Mouse (Mus musculus) lung, postnatal 0 days (tissue): ENCODE data around the gene Cdc42bpb. TPM values are rescaled to one million over a fixed set of nuclear protein-coding genes. Genes with fewer than 3 reads are reported as not detected.

Experiments
- ATAC-seq: fragments of 200-750 bp; cut with Nextera tagmentation; 2 replicates; pipeline ENCODE4 v1.8.0; 2017; ENCODE audit warnings: moderate library complexity
- DNase-seq: peaks from one replicate; pipeline ENCODE4 v3.0.0-alpha.2; 2016; ENCODE audit warnings: low spot score
- H3K27ac ChIP-seq: fragments of 300-500 bp; sonication (generic); 2 replicates; pipeline ENCODE4 v1.5.1; 2014; ENCODE audit warnings: antibody characterized with exemption, mild to moderate bottlenecking, low read length, mixed read lengths
- H3K27me3 ChIP-seq: fragments of 300-500 bp; sonication (generic); replicated peaks from 2 replicates; pipeline ENCODE4 v1.6.1; 2014; ENCODE audit warnings: low read length, mixed read lengths; ENCODE audit not compliant: insufficient read depth
- H3K36me3 ChIP-seq: fragments of 300-500 bp; sonication (generic); 2 replicates; pipeline ENCODE4 v1.6.1; 2014; ENCODE audit warnings: low read length, mixed read lengths; ENCODE audit not compliant: insufficient read depth
- H3K4me1 ChIP-seq: fragments of 300-500 bp; sonication (generic); 2 replicates; pipeline ENCODE4 v1.6.1; 2014; ENCODE audit warnings: antibody characterized with exemption, low read depth, low read length, mixed read lengths; ENCODE audit not compliant: insufficient read depth
- H3K4me2 ChIP-seq: fragments of 300-500 bp; sonication (generic); replicated peaks from 2 replicates; pipeline ENCODE4 v1.6.1; 2014; ENCODE audit warnings: low read depth, mild to moderate bottlenecking, low read length, moderate library complexity, mixed read lengths
- H3K4me3 ChIP-seq: fragments of 300-500 bp; sonication (generic); 2 replicates; pipeline ENCODE4 v1.5.1; 2014; ENCODE audit warnings: low read depth, low read length
- H3K9ac ChIP-seq: fragments of 300-500 bp; sonication (generic); replicated peaks from 2 replicates; pipeline ENCODE4 v1.6.1; 2014; ENCODE audit warnings: low read depth, mild to moderate bottlenecking
- H3K9me3 ChIP-seq: fragments of 300-500 bp; sonication (generic); 2 replicates; pipeline ENCODE4 v1.6.1; 2016; ENCODE audit warnings: low read length, mixed read lengths
- CTCF ChIP-seq: IDR thresholded peaks from 2 replicates; pipeline ENCODE4 v1.5.1; 2016; ENCODE audit warnings: antibody characterized with exemption, mild to moderate bottlenecking
- EP300 ChIP-seq: IDR thresholded peaks from 2 replicates; pipeline ENCODE4 v1.6.1; 2016; ENCODE audit warnings: antibody characterized with exemption, mild to moderate bottlenecking, control low read depth
- WGBS: fragments of 180-500 bp; shearing (Covaris S2); extraction: QIAGEN DNeasy Blood & Tissue Kit; methylation state at CpG from one replicate; pipeline ENCODE4 v1.1.7; 2014; 5-methylcytosine and 5-hydroxymethylcytosine counted together
- polyA plus RNA-seq: library from polyadenylated mRNA; unstranded; fragments of >200 nt; fragmentation: Nextera tagmentation; extraction: Ambion mirVana; gene quantifications from 2 replicates; pipeline ENCODE4 v1.2.1, GENCODE M21; 2015

Gene Cdc42bpb
- polyA plus RNA-seq, 1 experiment from 2014 or later, result 32.5 TPM

GRCm38 (mm10) chr12:111250116-111250515, 127.4 kb downstream of the Cdc42bpb start:
- Histone ChIP-seq H3K4me2 (no peak overlapping the region), H3K4me1 (no peaks in the 10 kb centered on the region), H3K27me3 (no peaks in the 10 kb centered on the region), H3K9ac (no peak overlapping the region), H3K27ac (no peak overlapping the region), H3K9me3 (no peaks in the 10 kb centered on the region), H3K4me3 (no peak overlapping the region), H3K36me3 (no peaks in the 10 kb centered on the region; the same call in 1 of the 2 replicates)
- DNase-seq (no peak), ATAC-seq (no peak)
- WGBS, result 91% methylated on average over 8 of the region's 8 CpGs
- no peak for TF ChIP-seq EP300
- TF ChIP-seq CTCF, result no peak

GRCm38 (mm10) chr12:111249095-111249494, 128.4 kb downstream of the Cdc42bpb start:
- Histone ChIP-seq H3K9ac (no peak overlapping the region), H3K4me1 (no peaks in the 10 kb centered on the region), H3K27ac (no peak overlapping the region), H3K4me3 (no peak overlapping the region), H3K27me3 (no peaks in the 10 kb centered on the region), H3K36me3 (no peaks in the 10 kb centered on the region; the same call in 1 of the 2 replicates), H3K4me2 (no peak overlapping the region), H3K9me3 (no peaks in the 10 kb centered on the region)
- WGBS, result 44% methylated on average over 3 of the region's 3 CpGs
- ATAC-seq (no peak), DNase-seq (no peak)
- TF ChIP-seq EP300 (no peak), CTCF (0 out of 2 replicates have a peak, but pooled peaks have one; percentile 10)

- WGBS, result 92% methylated on average over 9 of the region's 9 CpGs
- no peak for TF ChIP-seq EP300
- no peak for TF ChIP-seq CTCF
Observed at GRCm38 (mm10) chr12:111246808-111247464, 130.6 kb downstream of the Cdc42bpb start.

GRCm38 (mm10) chr12:111245070-111245469, 132.4 kb downstream of the Cdc42bpb start:
- WGBS, result 74% methylated on average over 6 of the region's 6 CpGs
- DNase-seq (no peak), ATAC-seq (no peak)
- Histone ChIP-seq H3K36me3 (no peaks in the 10 kb centered on the region; the same call in none of the 2 replicates), H3K9ac (no peak overlapping the region), H3K4me1 (no peaks in the 10 kb centered on the region), H3K9me3 (no peaks in the 10 kb centered on the region), H3K27me3 (no peaks in the 10 kb centered on the region), H3K27ac (no peak overlapping the region), H3K4me3 (no peak overlapping the region), H3K4me2 (no peak overlapping the region)
- TF ChIP-seq EP300 (no peak), CTCF (no peak)

More at GRCm38 (mm10) chr12:111246808-111247464, 130.6 kb downstream of the Cdc42bpb start:
- Histone ChIP-seq H3K4me2 (no peak overlapping the region), H3K4me1 (no peaks in the 10 kb centered on the region), H3K27me3 (no peaks in the 10 kb centered on the region), H3K4me3 (no peak overlapping the region), H3K9ac (no peak overlapping the region), H3K9me3 (no peaks in the 10 kb centered on the region), H3K36me3 (no peaks in the 10 kb centered on the region; the same call in none of the 2 replicates), H3K27ac (no peak overlapping the region)
- no peak for DNase-seq
- ATAC-seq, result no peak

GRCm38 (mm10) chr12:111243733-111244132, 133.8 kb downstream of the Cdc42bpb start:
- no peak overlapping the region for H3K4me3 ChIP-seq
- no peak overlapping the region for H3K4me2 ChIP-seq
- no peaks in the 10 kb centered on the region for H3K4me1 ChIP-seq
- no peak overlapping the region for H3K9ac ChIP-seq
- no peak for TF ChIP-seq CTCF
- no peak for TF ChIP-seq EP300
- H3K27ac ChIP-seq, result no peak overlapping the region
- WGBS, result 80% methylated on average over 12 of the region's 12 CpGs
- H3K9me3 ChIP-seq, result no peaks in the 10 kb centered on the region
- no peak for ATAC-seq
- H3K27me3 ChIP-seq, result no peaks in the 10 kb centered on the region
- DNase-seq, result no peak
- H3K36me3 ChIP-seq, result no peaks in the 10 kb centered on the region; the same call in 1 of the 2 replicates

Other genes with a start within 250 kb of the Cdc42bpb start
- gene Traf3, start 211.3 kb downstream of the Cdc42bpb start, polyA plus RNA-seq, result 3.1 and 4.7 TPM in 2 replicates
- not detected in 2 replicates for gene 4930595D18Rik, start 193.2 kb downstream of the Cdc42bpb start, polyA plus RNA-seq
- 0.31 and 0.40 TPM in 2 replicates for gene Amn, start 106.6 kb downstream of the Cdc42bpb start, polyA plus RNA-seq
- 0.37 and 1.1 TPM in 2 replicates for gene Lbhd2, start 29.1 kb upstream of the Cdc42bpb start, polyA plus RNA-seq
- gene Exoc3l4, start 39.3 kb upstream of the Cdc42bpb start, polyA plus RNA-seq, result 21.3 and 24.4 TPM in 2 replicates
- 17.0 and 26.3 TPM in 2 replicates for gene Tnfaip2, start 64.8 kb upstream of the Cdc42bpb start, polyA plus RNA-seq
- 1.9 and 2.7 TPM in 2 replicates for gene Gm266, start 108.1 kb upstream of the Cdc42bpb start, polyA plus RNA-seq
- 412 and 458 TPM in 2 replicates for gene Eif5, start 160.3 kb upstream of the Cdc42bpb start, polyA plus RNA-seq
- 25.8 and 26.0 TPM in 2 replicates for gene Mark3, start 196.8 kb upstream of the Cdc42bpb start, polyA plus RNA-seq